Mouse (Mus musculus): ENCODE results near the gene Tmem202. TPM values are rescaled to one million over a fixed set of nuclear protein-coding genes. Genes with fewer than 3 reads are reported as not detected.
A peak's percentile ranks its signal among the peaks of the same experiment; 100 is the strongest.

Gene Tmem202
- total and polyA plus RNA-seq, 3 experiments: 0.20 to 0.64 TPM; not detected in 1

GRCm38 (mm10) chr9:59577844-59578504 lies 38.3 kb upstream of the Tmem202 start, which contains the start of gene Celf6:
Gene Celf6 (plus strand): TSS chr9:59577917.
- H3K27me3 ChIP-seq (replicated peaks): peaks cover 68% of the 10 kb centered on the region
- H3K4me2 ChIP-seq (ENCODE audit: insufficient read depth, low read depth, poor library complexity, severe bottlenecking): peak within 1 kb of the TSS; percentile 83
- H3K9ac ChIP-seq (ENCODE audit: insufficient read depth, low read depth): peak within 1 kb of the TSS; percentile 1; the same call in 1 of the 2 replicates
- DNase-seq (ENCODE audit: extremely low read depth): peak; percentile 88
- no peaks in the 10 kb centered on the region for H3K79me2 ChIP-seq (replicated peaks; ENCODE audit: control insufficient read depth, extremely low read depth, insufficient read depth, poor library complexity, severe bottlenecking)
- peaks cover 5 to 10% of the 10 kb centered on the region in 2 experiments for H3K4me1 ChIP-seq (ENCODE audit: control insufficient read depth in 1 of 2, insufficient read depth in 2 of 2)
- TF ChIP-seq MAX (IDR thresholded peaks at IDR 0.05; ENCODE audit: low read length) (peak; percentile 36; the same call in 1 of the 2 replicates), CTCF (conservative IDR thresholded peaks at IDR 0.05 in 1 of 2, IDR thresholded peaks at IDR 0.05 in 1 of 2; ENCODE audit: low read depth in 2 of 2, low read length in 2 of 2) (no peak), MXI1 (IDR thresholded peaks at IDR 0.05; ENCODE audit: low read depth, low read length) (peak; percentile 95), SIN3A (IDR thresholded peaks at IDR 0.05; ENCODE audit: low read length) (peak; percentile 73; the same call in 1 of the 2 replicates), SMC3 (IDR thresholded peaks at IDR 0.05; ENCODE audit: low read depth, low read length) (no peak)
- no peaks in the 10 kb centered on the region for H3K36me3 ChIP-seq (replicated peaks in 1 of 2; ENCODE audit: control insufficient read depth in 1 of 2, insufficient read depth in 1 of 2, low read length in 1 of 2)
- peak within 1 kb of the TSS in 2 of 3 experiments; percentile 34 to 63 for H3K4me3 ChIP-seq (replicated peaks in 1 of 3; ENCODE audit: low read depth in 2 of 3, low read length in 2 of 3, poor library complexity in 1 of 3)
- in situ Hi-C loops (cut with MboI; ENCODE audit: low pct_ligation_motif_present, low pct_unique_long_range_greater_than_20kb, low sequenced_read_pairs): no loop called here
- no peaks in the 10 kb centered on the region for H3K9me3 ChIP-seq (replicated peaks; ENCODE audit: low read length)
- dilution Hi-C loops (cut with MboI; ENCODE audit: extremely low pct_ligation_motif_present, extremely low pct_unique_long_range_greater_than_20kb, low sequenced_read_pairs): no loop called here
- H3K27ac ChIP-seq (ENCODE audit: insufficient read depth, low read depth): no peak within 1 kb of the TSS

- Histone ChIP-seq H3K9me3 (replicated peaks; ENCODE audit: low read length) (no peaks in the 10 kb centered on the region), H3K36me3 (replicated peaks in 1 of 2; ENCODE audit: control insufficient read depth in 1 of 2, insufficient read depth in 1 of 2, low read length in 1 of 2) (no peaks in the 10 kb centered on the region), H3K4me3 (replicated peaks in 1 of 3; ENCODE audit: low read depth in 2 of 3, low read length in 2 of 3, poor library complexity in 1 of 3) (peak overlapping the region in 1 of 3 experiments; percentile 63), H3K27ac (ENCODE audit: insufficient read depth, low read depth) (no peak overlapping the region), H3K9ac (ENCODE audit: insufficient read depth, low read depth) (peak overlapping the region; percentile 1; the same call in 1 of the 2 replicates), H3K79me2 (replicated peaks; ENCODE audit: control insufficient read depth, extremely low read depth, insufficient read depth, poor library complexity, severe bottlenecking) (no peaks in the 10 kb centered on the region), H3K4me2 (ENCODE audit: insufficient read depth, low read depth, poor library complexity, severe bottlenecking) (peak overlapping the region; percentile 83), H3K27me3 (replicated peaks) (peaks cover 62% of the 10 kb centered on the region), H3K4me1 (ENCODE audit: control insufficient read depth in 1 of 2, insufficient read depth in 2 of 2) (peaks cover 5 to 10% of the 10 kb centered on the region in 2 experiments)
- TF ChIP-seq ELF1 (IDR thresholded peaks at IDR 0.05; ENCODE audit: low read depth, low read length): no peak
- TF ChIP-seq USF1 (IDR thresholded peaks at IDR 0.05; ENCODE audit: low read depth, low read length): no peak
- dilution Hi-C loops (cut with MboI; ENCODE audit: extremely low pct_ligation_motif_present, extremely low pct_unique_long_range_greater_than_20kb, low sequenced_read_pairs): no loop called here
- DNase-seq (ENCODE audit: extremely low read depth): no peak
- in situ Hi-C loops (cut with MboI; ENCODE audit: low pct_ligation_motif_present, low pct_unique_long_range_greater_than_20kb, low sequenced_read_pairs): no loop called here
Measured at GRCm38 (mm10) chr9:59577401-59577800, 37.8 kb upstream of the Tmem202 start.

- Histone ChIP-seq H3K27ac (ENCODE audit: insufficient read depth, low read depth) (no peak overlapping the region), H3K27me3 (replicated peaks) (peaks cover 9% of the 10 kb centered on the region), H3K4me1 (ENCODE audit: control insufficient read depth in 1 of 2, insufficient read depth in 2 of 2) (peaks cover 3 to 6% of the 10 kb centered on the region in 2 experiments; a peak in 3 of 4 replicates), H3K79me2 (replicated peaks; ENCODE audit: control insufficient read depth, extremely low read depth, insufficient read depth, poor library complexity, severe bottlenecking) (no peaks in the 10 kb centered on the region), H3K4me2 (ENCODE audit: insufficient read depth, low read depth, poor library complexity, severe bottlenecking) (no peak overlapping the region), H3K36me3 (replicated peaks in 1 of 2; ENCODE audit: control insufficient read depth in 1 of 2, insufficient read depth in 1 of 2, low read length in 1 of 2) (no peaks in the 10 kb centered on the region), H3K4me3 (replicated peaks in 1 of 3; ENCODE audit: low read depth in 2 of 3, low read length in 2 of 3, poor library complexity in 1 of 3) (no peak overlapping the region), H3K9me3 (replicated peaks; ENCODE audit: low read length) (no peaks in the 10 kb centered on the region), H3K9ac (ENCODE audit: insufficient read depth, low read depth) (no peak overlapping the region)
- DNase-seq (ENCODE audit: extremely low read depth): no peak
- in situ Hi-C loops (cut with MboI; ENCODE audit: low pct_ligation_motif_present, low pct_unique_long_range_greater_than_20kb, low sequenced_read_pairs) (no loop called here), dilution Hi-C loops (cut with MboI; ENCODE audit: extremely low pct_ligation_motif_present, extremely low pct_unique_long_range_greater_than_20kb, low sequenced_read_pairs) (no loop called here)
- no peak for TF ChIP-seq RCOR1 (conservative IDR thresholded peaks at IDR 0.05; ENCODE audit: low read depth, low read length)
- no peak for TF ChIP-seq ELF1 (IDR thresholded peaks at IDR 0.05; ENCODE audit: low read depth, low read length)
- TF ChIP-seq MYC (IDR thresholded peaks at IDR 0.05; ENCODE audit: low read depth, low read length): no peak
- TF ChIP-seq UBTF (IDR thresholded peaks at IDR 0.05; ENCODE audit: low read depth, low read length): no peak
- TF ChIP-seq PAX5 (IDR thresholded peaks at IDR 0.05; ENCODE audit: low read length): no peak
Measured at GRCm38 (mm10) chr9:59571852-59572251, 32.2 kb upstream of the Tmem202 start.
